Mouse (Mus musculus): ENCODE data around the gene Clspn. TPM values are rescaled to one million over a fixed set of nuclear protein-coding genes. Genes with fewer than 3 reads are reported as not detected.

Gene Clspn
- 28.0 and 32.5 TPM in 2 replicates for polyA plus RNA-seq (2014; fragmentation: Nextera tagmentation; extraction: Ambion mirVana)

DNA sequence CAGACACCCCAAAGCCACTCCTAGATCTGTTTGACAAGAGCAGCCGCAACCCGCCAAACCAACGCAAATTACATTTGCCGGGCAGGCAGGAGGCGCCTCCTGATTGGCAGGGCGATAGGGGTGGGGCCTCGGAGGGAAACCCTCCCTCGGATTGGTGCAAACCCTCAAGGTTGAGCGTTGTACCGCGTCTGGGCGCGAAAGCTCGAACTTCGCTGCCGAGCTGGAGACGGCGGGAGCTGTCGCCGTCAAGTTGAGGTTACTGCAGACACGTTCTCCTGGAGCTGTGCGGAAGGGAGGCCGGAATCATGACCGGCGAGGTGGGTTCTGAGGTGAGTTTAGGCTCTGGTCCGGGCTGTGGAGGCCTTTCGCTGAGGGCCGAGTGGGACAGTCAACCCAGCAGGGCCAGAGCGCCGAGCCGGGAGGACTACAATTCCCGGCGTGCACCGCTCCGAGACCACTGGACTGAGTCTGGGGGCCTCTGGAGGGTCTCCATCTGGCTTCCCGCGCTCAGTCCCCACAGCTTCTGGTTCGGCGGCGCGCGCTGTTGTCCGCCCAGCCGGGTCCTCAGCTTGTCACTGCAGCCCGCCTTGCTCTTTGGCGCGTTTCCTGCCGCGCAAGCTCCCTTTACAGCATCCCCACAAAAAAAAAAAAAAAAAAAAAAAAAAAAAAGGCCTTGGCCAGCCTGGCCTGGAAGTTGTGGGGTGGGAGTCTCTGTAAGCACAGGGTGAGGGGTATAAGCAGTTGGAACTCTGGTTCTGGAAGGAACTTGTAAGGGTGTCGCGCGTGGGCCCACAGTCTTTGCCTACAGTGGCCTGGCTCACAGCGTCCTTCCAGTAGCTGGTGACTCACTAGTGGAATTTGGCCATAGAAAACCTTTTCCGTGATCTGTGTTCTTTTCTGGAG lies at the start of gene Clspn:
TSS of gene Clspn (plus strand) at position 127 of the 903 bp plus-strand sequence.
- Histone ChIP-seq H3K27me3 (replicated peaks; ENCODE audit: control insufficient read depth, insufficient read depth, low read length) (no peaks in the 10 kb centered on the region), H3K4me3 (ENCODE audit: low read depth, low read length) (peak within 1 kb of the TSS; percentile 77), H3K27ac (replicated peaks; ENCODE audit: low read depth, low read length) (peak within 1 kb of the TSS; percentile 70; the same call in 1 of the 2 replicates), H3K9me3 (ENCODE audit: control insufficient read depth, low read length) (no peaks in the 10 kb centered on the region), H3K36me3 (ENCODE audit: control insufficient read depth, insufficient read depth, low read length) (peaks cover 15% of the 10 kb centered on the region), H3K4me2 (ENCODE audit: low read depth, low read length) (peak within 1 kb of the TSS; percentile 65), H3K9ac (ENCODE audit: low read depth, low read length) (peak within 1 kb of the TSS; percentile 73), H3K4me1 (ENCODE audit: control insufficient read depth, insufficient read depth, low read length) (peaks cover 5% of the 10 kb centered on the region; the same call in 1 of the 2 replicates)
- DNase-seq (ENCODE audit: low spot score) (peak; percentile 96), ATAC-seq (ENCODE audit: low read depth) (peak; percentile 99)
- under 1% methylated on average over 44 of the region's 54 CpGs for WGBS

DNA sequence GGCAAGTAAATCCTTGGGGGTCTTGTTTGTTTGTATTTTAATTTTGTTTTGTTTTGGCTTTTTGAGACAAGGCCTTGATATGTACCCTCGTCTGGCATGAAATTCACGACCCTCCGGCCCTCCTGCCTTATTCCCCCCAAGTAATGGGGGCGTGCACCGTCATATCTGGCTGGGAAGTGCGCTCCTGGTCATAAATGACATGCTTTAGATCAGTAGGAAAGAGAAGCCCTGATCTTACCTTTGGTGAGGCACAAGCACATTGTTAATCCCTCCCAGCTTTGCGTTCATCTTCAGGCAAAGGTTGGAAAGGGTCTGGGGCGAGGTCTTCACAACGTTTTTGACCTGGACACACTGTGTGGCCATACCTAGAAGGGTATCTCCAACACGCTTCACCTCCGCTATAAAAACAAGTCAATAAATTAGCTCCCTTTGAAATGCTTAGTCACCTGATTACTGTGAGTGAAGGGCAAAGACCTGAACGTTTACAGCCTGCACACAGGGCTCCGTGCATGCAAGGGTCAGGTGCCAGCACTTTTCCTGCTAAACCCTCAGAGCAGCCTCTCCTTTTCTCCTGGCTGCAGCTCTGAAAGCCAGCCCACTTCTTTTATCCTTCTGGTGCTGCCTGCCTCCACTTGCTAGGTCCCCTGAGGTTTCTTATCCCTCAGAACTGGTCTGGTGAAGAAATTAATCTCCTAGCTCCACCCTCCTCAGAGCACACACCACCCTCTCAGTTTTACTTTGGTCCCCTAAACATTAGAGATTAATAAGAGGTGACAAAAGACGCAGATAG lies 48.4 kb upstream of the Clspn start:
- DNase-seq (ENCODE audit: low spot score), result peak; percentile 75
- no peak overlapping the region for H3K27ac ChIP-seq (replicated peaks; ENCODE audit: low read depth, low read length)

DNA sequence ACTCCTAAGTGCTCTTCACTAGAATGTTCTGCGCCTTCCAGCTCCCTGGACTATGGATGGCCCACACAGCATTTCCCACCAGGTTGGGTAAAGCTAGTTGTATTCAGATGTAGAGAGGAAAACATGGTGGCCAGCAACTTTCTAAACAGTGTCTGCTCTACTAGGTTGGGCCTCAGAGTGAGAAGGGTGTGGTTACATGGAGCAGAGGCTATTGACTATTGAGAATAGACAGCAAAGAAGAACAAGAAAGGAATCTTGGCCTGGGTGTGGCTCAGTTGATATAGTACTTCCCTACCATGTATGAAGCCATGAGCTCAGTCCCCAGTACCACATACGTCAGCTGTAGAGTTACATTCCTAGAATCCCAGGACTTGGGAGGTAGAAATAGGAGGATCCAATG lies 47.7 kb upstream of the Clspn start:
- peaks cover 30% of the 10 kb centered on the region; the same call in 1 of the 2 replicates for H3K36me3 ChIP-seq (ENCODE audit: control insufficient read depth, insufficient read depth, low read length)
- ATAC-seq (ENCODE audit: low read depth), result 0 out of 2 replicates have a peak, but pooled peaks have one; percentile 9
- H3K9me3 ChIP-seq (ENCODE audit: control insufficient read depth, low read length), result no peaks in the 10 kb centered on the region
- WGBS, result 93% methylated on average over 2 of the region's 2 CpGs
- no peak for DNase-seq (ENCODE audit: low spot score)
- H3K4me2 ChIP-seq (ENCODE audit: low read depth, low read length), result no peak overlapping the region
- no peak overlapping the region for H3K4me3 ChIP-seq (ENCODE audit: low read depth, low read length)
- H3K27ac ChIP-seq (replicated peaks; ENCODE audit: low read depth, low read length), result no peak overlapping the region
- no peaks in the 10 kb centered on the region for H3K27me3 ChIP-seq (replicated peaks; ENCODE audit: control insufficient read depth, insufficient read depth, low read length)
- H3K4me1 ChIP-seq (ENCODE audit: control insufficient read depth, insufficient read depth, low read length), result no peaks in the 10 kb centered on the region
- no peak overlapping the region for H3K9ac ChIP-seq (ENCODE audit: low read depth, low read length)

More for the DNA sequence above, 48.4 kb upstream of the Clspn start:
- Histone ChIP-seq H3K4me2 (ENCODE audit: low read depth, low read length) (no peak overlapping the region), H3K9ac (ENCODE audit: low read depth, low read length) (no peak overlapping the region), H3K36me3 (ENCODE audit: control insufficient read depth, insufficient read depth, low read length) (peaks cover 30% of the 10 kb centered on the region; the same call in 1 of the 2 replicates), H3K9me3 (ENCODE audit: control insufficient read depth, low read length) (no peaks in the 10 kb centered on the region), H3K4me3 (ENCODE audit: low read depth, low read length) (no peak overlapping the region), H3K4me1 (ENCODE audit: control insufficient read depth, insufficient read depth, low read length) (no peaks in the 10 kb centered on the region), H3K27me3 (replicated peaks; ENCODE audit: control insufficient read depth, insufficient read depth, low read length) (no peaks in the 10 kb centered on the region)
- WGBS, result 68% methylated on average over 14 of the region's 14 CpGs
- ATAC-seq (ENCODE audit: low read depth), result peak; percentile 89

DNA sequence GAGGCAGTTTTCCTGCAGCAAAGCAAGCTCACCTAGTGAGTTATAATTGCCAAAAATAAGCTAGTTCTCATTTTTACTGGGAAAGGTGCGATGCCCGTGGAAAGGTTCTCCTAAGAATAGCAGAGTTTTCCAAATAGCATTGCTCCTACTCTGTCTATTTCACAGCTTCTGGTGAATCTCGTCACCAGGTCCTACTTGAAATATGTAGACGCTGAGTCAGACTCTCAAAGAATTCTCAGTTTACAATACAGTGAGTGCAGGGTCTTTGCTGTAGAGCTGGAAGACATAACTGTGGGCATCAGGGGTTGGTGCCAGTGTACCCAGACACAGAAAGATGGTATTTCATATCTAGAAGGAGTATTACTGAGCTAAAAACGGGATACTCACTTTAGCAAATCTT lies 45.7 kb upstream of the Clspn start:
- Histone ChIP-seq H3K4me1 (ENCODE audit: control insufficient read depth, insufficient read depth, low read length) (no peaks in the 10 kb centered on the region), H3K4me2 (ENCODE audit: low read depth, low read length) (no peak overlapping the region), H3K9me3 (ENCODE audit: control insufficient read depth, low read length) (no peaks in the 10 kb centered on the region), H3K27ac (replicated peaks; ENCODE audit: low read depth, low read length) (no peak overlapping the region), H3K9ac (ENCODE audit: low read depth, low read length) (no peak overlapping the region), H3K27me3 (replicated peaks; ENCODE audit: control insufficient read depth, insufficient read depth, low read length) (no peaks in the 10 kb centered on the region), H3K4me3 (ENCODE audit: low read depth, low read length) (no peak overlapping the region), H3K36me3 (ENCODE audit: control insufficient read depth, insufficient read depth, low read length) (peaks cover 27% of the 10 kb centered on the region; the same call in 1 of the 2 replicates)
- DNase-seq (ENCODE audit: low spot score) (no peak), ATAC-seq (ENCODE audit: low read depth) (no peak)
- WGBS, result 82% methylated on average over 5 of the region's 5 CpGs

DNA sequence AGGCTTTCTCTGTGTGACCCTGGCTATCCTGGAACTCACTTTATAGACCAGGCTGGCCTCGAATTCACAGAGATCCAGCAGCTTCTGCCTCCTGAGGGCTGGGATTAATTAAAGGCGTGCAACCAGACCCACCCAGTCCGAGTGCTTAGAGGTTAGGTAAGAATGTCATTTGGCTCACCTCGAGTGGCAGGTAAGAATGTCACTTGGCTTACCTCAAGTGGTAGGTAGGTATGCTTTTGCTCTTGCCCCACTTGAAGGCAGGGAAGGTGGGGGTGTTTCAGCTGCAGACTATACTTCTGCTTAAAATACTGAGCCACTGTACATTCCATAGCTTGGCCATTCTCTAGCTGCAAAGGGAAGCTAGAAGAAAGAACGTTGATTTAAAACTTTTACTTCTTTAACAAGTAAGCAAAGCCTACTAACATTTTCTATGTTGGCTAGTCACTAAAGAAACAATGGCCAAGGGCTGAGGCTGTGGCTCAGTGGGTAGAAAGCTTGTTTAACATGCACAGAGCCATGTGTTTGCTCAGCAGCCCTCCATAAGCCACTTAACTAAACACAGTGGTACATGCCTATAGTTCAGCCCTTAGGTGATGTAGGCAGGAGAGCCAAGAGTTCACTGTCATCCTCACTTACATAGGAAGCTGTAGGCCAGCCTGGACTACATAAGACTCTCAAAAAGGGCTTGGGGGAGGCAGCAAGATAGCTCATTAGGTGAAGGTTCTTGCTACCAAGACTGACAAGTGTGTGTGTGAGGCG lies 44.2 kb upstream of the Clspn start:
- 72% methylated on average over 6 of the region's 6 CpGs for WGBS

DNA sequence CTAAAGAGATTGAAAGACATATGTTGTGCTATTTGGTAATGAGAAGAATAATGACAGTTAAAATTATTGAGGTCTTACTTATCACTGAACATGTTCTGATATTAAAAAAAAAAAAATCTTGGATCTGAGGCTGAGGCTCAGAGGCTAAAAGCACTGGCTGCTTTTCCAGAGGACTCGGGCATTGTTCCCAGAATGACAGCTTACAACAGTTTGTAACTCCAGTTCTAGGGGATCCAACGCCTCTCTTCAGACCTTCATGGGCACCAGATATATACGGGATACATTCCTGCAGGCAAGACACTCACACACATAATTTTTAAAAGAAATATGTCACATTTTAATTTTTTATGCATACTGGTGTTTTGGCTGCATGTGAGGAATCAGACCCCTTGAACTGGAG lies 30.6 kb upstream of the Clspn start:
- H3K36me3 ChIP-seq (ENCODE audit: control insufficient read depth, insufficient read depth, low read length), result no peaks in the 10 kb centered on the region
- DNase-seq (ENCODE audit: low spot score), result no peak
- no peak overlapping the region for H3K9ac ChIP-seq (ENCODE audit: low read depth, low read length)
- no peak for ATAC-seq (ENCODE audit: low read depth)
- H3K27me3 ChIP-seq (replicated peaks; ENCODE audit: control insufficient read depth, insufficient read depth, low read length), result no peaks in the 10 kb centered on the region
- no peaks in the 10 kb centered on the region for H3K9me3 ChIP-seq (ENCODE audit: control insufficient read depth, low read length)
- no peak overlapping the region for H3K27ac ChIP-seq (replicated peaks; ENCODE audit: low read depth, low read length)
- WGBS, result 82% methylated on average over 3 of the region's 3 CpGs
- H3K4me2 ChIP-seq (ENCODE audit: low read depth, low read length), result no peak overlapping the region
- no peak overlapping the region for H3K4me3 ChIP-seq (ENCODE audit: low read depth, low read length)
- H3K4me1 ChIP-seq (ENCODE audit: control insufficient read depth, insufficient read depth, low read length), result no peaks in the 10 kb centered on the region

More for the DNA sequence above, 44.2 kb upstream of the Clspn start:
- Histone ChIP-seq H3K4me1 (ENCODE audit: control insufficient read depth, insufficient read depth, low read length) (no peaks in the 10 kb centered on the region), H3K36me3 (ENCODE audit: control insufficient read depth, insufficient read depth, low read length) (peaks cover 19% of the 10 kb centered on the region; the same call in 1 of the 2 replicates), H3K9me3 (ENCODE audit: control insufficient read depth, low read length) (no peaks in the 10 kb centered on the region), H3K4me3 (ENCODE audit: low read depth, low read length) (no peak overlapping the region), H3K27ac (replicated peaks; ENCODE audit: low read depth, low read length) (no peak overlapping the region), H3K9ac (ENCODE audit: low read depth, low read length) (no peak overlapping the region), H3K27me3 (replicated peaks; ENCODE audit: control insufficient read depth, insufficient read depth, low read length) (no peaks in the 10 kb centered on the region), H3K4me2 (ENCODE audit: low read depth, low read length) (no peak overlapping the region)
- no peak for ATAC-seq (ENCODE audit: low read depth)
- no peak for DNase-seq (ENCODE audit: low spot score)

DNA sequence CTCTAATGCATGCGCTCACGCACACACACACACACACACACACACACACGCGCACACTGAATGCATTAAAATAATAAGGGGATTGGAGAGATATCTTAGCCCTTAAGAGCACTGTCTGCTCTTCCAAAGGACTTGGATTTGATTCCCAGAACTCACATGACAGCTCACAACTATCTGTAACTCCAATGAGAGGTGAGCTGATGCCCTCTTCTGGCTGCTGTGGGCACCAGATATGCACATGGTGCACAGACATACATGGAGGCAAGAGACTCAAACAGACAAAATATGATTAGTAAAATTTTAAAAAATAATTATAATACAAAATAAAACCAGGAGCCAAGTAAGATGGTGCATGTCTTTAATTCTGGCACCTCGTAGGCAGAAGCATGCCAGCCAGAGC lies 29.9 kb upstream of the Clspn start:
- no peak overlapping the region for H3K4me3 ChIP-seq (ENCODE audit: low read depth, low read length)
- DNase-seq (ENCODE audit: low spot score), result no peak
- no peaks in the 10 kb centered on the region for H3K4me1 ChIP-seq (ENCODE audit: control insufficient read depth, insufficient read depth, low read length)
- no peaks in the 10 kb centered on the region for H3K9me3 ChIP-seq (ENCODE audit: control insufficient read depth, low read length)
- H3K27ac ChIP-seq (replicated peaks; ENCODE audit: low read depth, low read length), result no peak overlapping the region
- H3K27me3 ChIP-seq (replicated peaks; ENCODE audit: control insufficient read depth, insufficient read depth, low read length), result no peaks in the 10 kb centered on the region
- H3K4me2 ChIP-seq (ENCODE audit: low read depth, low read length), result no peak overlapping the region
- no peak for ATAC-seq (ENCODE audit: low read depth)
- 91% methylated on average over 5 of the region's 5 CpGs for WGBS
- H3K9ac ChIP-seq (ENCODE audit: low read depth, low read length), result no peak overlapping the region
- no peaks in the 10 kb centered on the region for H3K36me3 ChIP-seq (ENCODE audit: control insufficient read depth, insufficient read depth, low read length)

DNA sequence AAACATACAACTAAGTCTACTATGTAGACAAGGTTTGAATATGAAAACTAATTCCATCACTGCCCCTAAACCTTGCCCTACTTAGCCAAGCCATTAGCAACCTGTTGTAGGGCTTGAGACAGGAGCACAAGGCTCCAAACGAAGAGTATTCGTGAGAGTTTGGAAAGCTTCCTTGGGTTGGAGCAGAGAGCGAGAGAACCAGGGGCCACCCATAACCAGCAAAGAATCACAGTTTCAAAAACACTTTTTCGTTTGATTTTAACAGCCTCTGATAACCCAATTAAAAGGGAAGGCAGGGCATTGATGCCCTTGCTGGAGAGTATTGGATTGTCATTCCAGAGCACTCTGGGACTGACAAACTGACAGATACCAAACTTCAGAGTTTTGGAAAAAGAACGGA lies 24.4 kb upstream of the Clspn start:
- Histone ChIP-seq H3K9ac (ENCODE audit: low read depth, low read length) (peak overlapping the region; percentile 86; the same call in 1 of the 2 replicates), H3K9me3 (ENCODE audit: control insufficient read depth, low read length) (no peaks in the 10 kb centered on the region), H3K27me3 (replicated peaks; ENCODE audit: control insufficient read depth, insufficient read depth, low read length) (no peaks in the 10 kb centered on the region), H3K4me3 (ENCODE audit: low read depth, low read length) (peak overlapping the region; percentile 91), H3K4me2 (ENCODE audit: low read depth, low read length) (peak overlapping the region; percentile 91), H3K27ac (replicated peaks; ENCODE audit: low read depth, low read length) (no peak overlapping the region), H3K36me3 (ENCODE audit: control insufficient read depth, insufficient read depth, low read length) (no peaks in the 10 kb centered on the region), H3K4me1 (ENCODE audit: control insufficient read depth, insufficient read depth, low read length) (no peaks in the 10 kb centered on the region)
- no peak for ATAC-seq (ENCODE audit: low read depth)
- WGBS, result 38% methylated on average over 5 of the region's 5 CpGs
- no peak for DNase-seq (ENCODE audit: low spot score)
